ENCODE assay signal across 8 mouse cellular contexts in genomic region chr6:17675019-17675756, GRCm38 (mm10). TPM values are rescaled to one million over a fixed set of nuclear protein-coding genes. Genes with fewer than 3 reads are reported as not detected.
DNase-seq lines count a peak whose midpoint lies in the region; ATAC-seq and TF ChIP-seq lines count a peak whose summit lies in the region.

No protein-coding gene starts in this region.

- DNase-seq in 3134 (ENCODE audit: extremely low read depth, insufficient read length, low spot score) = peak; percentile 25
- DNase-seq in ES-E14 (ENCODE audit: low read depth, low spot score) = peak; percentile 63
- DNase-seq in cerebellum, adult 2 months = peak; percentile 57 to 68
- peak; percentile 83 for DNase-seq in forebrain, postnatal 0 days
- peak; percentile 76 for DNase-seq in hindbrain, postnatal 0 days (ENCODE audit: low spot score)
- no peak for DNase-seq in liver, embryonic 13.5 days
- DNase-seq in natural killer cell, adult 2 months (ENCODE audit: low spot score in 2 of 2) = peak; percentile 35 to 55
- DNase-seq in testis, postnatal 10 days (ENCODE audit: low spot score) = peak; percentile 79

- WGBS in cerebellum, adult 2 months = 19% methylated on average over 12 of the region's 12 CpGs
- 22% methylated on average over 12 of the region's 12 CpGs for WGBS in forebrain, postnatal 0 days
- WGBS in hindbrain, postnatal 0 days = 22% methylated on average over 12 of the region's 12 CpGs
- 24% methylated on average over 12 of the region's 12 CpGs for WGBS in liver, embryonic 13.5 days (ENCODE audit: insufficient replicate concordance)

- no peaks in the 10 kb centered on the region; the same call in 1 of the 2 replicates for H3K36me3 ChIP-seq in ES-E14 (ENCODE audit: control insufficient read depth, insufficient read depth, low read length, poor library complexity, severe bottlenecking)
- H3K36me3 ChIP-seq in forebrain, postnatal 0 days (ENCODE audit: insufficient read depth) = no peaks in the 10 kb centered on the region
- no peaks in the 10 kb centered on the region for H3K36me3 ChIP-seq in hindbrain, postnatal 0 days (ENCODE audit: insufficient read depth, low read length)
- H3K36me3 ChIP-seq in liver, embryonic 13.5 days = no peaks in the 10 kb centered on the region

- peak; percentile 66 for ATAC-seq in forebrain, postnatal 0 days
- ATAC-seq in hindbrain, postnatal 0 days = peak; percentile 79; the same call in 1 of the 2 replicates
- ATAC-seq in liver, embryonic 13.5 days (ENCODE audit: low read depth) = peak; percentile 66

- no peaks in the 10 kb centered on the region for H3K4me1 ChIP-seq in ES-E14 (ENCODE audit: control insufficient read depth in 2 of 2, insufficient read depth in 2 of 2, low read length in 2 of 2, poor library complexity in 1 of 2)
- no peaks in the 10 kb centered on the region for H3K4me1 ChIP-seq in cerebellum, adult 2 months (ENCODE audit: control insufficient read depth, insufficient read depth, low read length)
- H3K4me1 ChIP-seq in forebrain, postnatal 0 days (ENCODE audit: insufficient read depth) = no peaks in the 10 kb centered on the region
- no peaks in the 10 kb centered on the region for H3K4me1 ChIP-seq in hindbrain, postnatal 0 days (ENCODE audit: insufficient read depth, low read length)
- peaks cover 6% of the 10 kb centered on the region for H3K4me1 ChIP-seq in liver, embryonic 13.5 days (replicated peaks)

- in situ Hi-C loops in ES-E14 (cut with MboI; ENCODE audit: low sequenced_read_pairs in 2 of 2, unreplicated experiment in 2 of 2) = loop anchor here in 1 of 2 experiments (10.0 kb wide), 1 partner anchor 160 kb away; no protein-coding TSS in a partner anchor

- peak; percentile 72 for TF ChIP-seq CTCF in cerebellum, adult 2 months (IDR thresholded peaks at IDR 0.05; ENCODE audit: borderline replicate concordance, insufficient read depth, low read depth, low read length)
- peak; percentile 87 for TF ChIP-seq CTCF in forebrain, postnatal 0 days (IDR thresholded peaks at IDR 0.05; ENCODE audit: low read depth)
- peak; percentile 83 for TF ChIP-seq CTCF in hindbrain, postnatal 0 days (IDR thresholded peaks at IDR 0.05; ENCODE audit: low read depth)

- no peak overlapping the region for H3K27ac ChIP-seq in ES-E14 (ENCODE audit: insufficient read depth, low read depth, low read length, poor library complexity, severe bottlenecking)
- H3K27ac ChIP-seq in cerebellum, adult 2 months (ENCODE audit: insufficient read depth, low read length) = no peak overlapping the region
- no peak overlapping the region for H3K27ac ChIP-seq in forebrain, postnatal 0 days (ENCODE audit: low read depth, low read length)
- H3K27ac ChIP-seq in hindbrain, postnatal 0 days = no peak overlapping the region
- H3K27ac ChIP-seq in liver, embryonic 13.5 days = no peak overlapping the region

- H3K27me3 ChIP-seq in cerebellum, adult 2 months (ENCODE audit: control insufficient read depth, insufficient read depth, low read length) = no peaks in the 10 kb centered on the region
- no peaks in the 10 kb centered on the region for H3K27me3 ChIP-seq in forebrain, postnatal 0 days (ENCODE audit: insufficient read depth, low read length)
- no peaks in the 10 kb centered on the region for H3K27me3 ChIP-seq in hindbrain, postnatal 0 days (ENCODE audit: insufficient read depth, low read length)
- H3K27me3 ChIP-seq in liver, embryonic 13.5 days = no peaks in the 10 kb centered on the region

- no peak overlapping the region for H3K9ac ChIP-seq in ES-E14 (ENCODE audit: insufficient read depth, low read depth, low read length, poor library complexity, severe bottlenecking)
- no peak overlapping the region for H3K9ac ChIP-seq in forebrain, postnatal 0 days
- H3K9ac ChIP-seq in hindbrain, postnatal 0 days (replicated peaks; ENCODE audit: low read length) = no peak overlapping the region
- no peak overlapping the region for H3K9ac ChIP-seq in liver, embryonic 13.5 days

- no peak for TF ChIP-seq POLR2A in cerebellum, adult 2 months (IDR thresholded peaks at IDR 0.05; ENCODE audit: borderline replicate concordance, insufficient read depth, low read length)

- no peaks in the 10 kb centered on the region for H3K9me3 ChIP-seq in ES-E14 (ENCODE audit: control insufficient read depth, insufficient read depth, low read depth, low read length)
- no peaks in the 10 kb centered on the region for H3K9me3 ChIP-seq in forebrain, postnatal 0 days (ENCODE audit: low read length)
- H3K9me3 ChIP-seq in hindbrain, postnatal 0 days (ENCODE audit: low read length) = no peaks in the 10 kb centered on the region
- H3K9me3 ChIP-seq in liver, embryonic 13.5 days (replicated peaks) = no peaks in the 10 kb centered on the region

- H3K4me2 ChIP-seq in forebrain, postnatal 0 days (ENCODE audit: low read depth) = no peak overlapping the region
- peak overlapping the region; percentile 8; the same call in 1 of the 2 replicates for H3K4me2 ChIP-seq in hindbrain, postnatal 0 days (ENCODE audit: low read depth, low read length)
- no peak overlapping the region for H3K4me2 ChIP-seq in liver, embryonic 13.5 days

- no peak overlapping the region for H3K4me3 ChIP-seq in ES-E14 (ENCODE audit: insufficient read depth in 1 of 2, low read depth in 1 of 2, low read length in 2 of 2, poor library complexity in 1 of 2, severe bottlenecking in 1 of 2)
- no peak overlapping the region for H3K4me3 ChIP-seq in cerebellum, adult 2 months (replicated peaks; ENCODE audit: insufficient read depth, low read depth, low read length)
- no peak overlapping the region for H3K4me3 ChIP-seq in forebrain, postnatal 0 days (ENCODE audit: low read depth, low read length)
- H3K4me3 ChIP-seq in hindbrain, postnatal 0 days (ENCODE audit: low read length) = no peak overlapping the region
- no peak overlapping the region for H3K4me3 ChIP-seq in liver, embryonic 13.5 days (replicated peaks)

TF ChIP-seq in ES-E14, 5 proteins besides CTCF, POLR2A, EP300 and RAD21:
- TF ChIP-seq CHD2 (IDR thresholded peaks at IDR 0.05; ENCODE audit: low read depth, low read length) (no peak), ZC3H11A (IDR thresholded peaks at IDR 0.05; ENCODE audit: borderline replicate concordance, low read depth, low read length) (peak; percentile 54; the same call in 1 of the 2 replicates)

RNA-seq across cellular contexts. Expression of gene St7, which starts 17.5 kb away (rescaled TPM):
- total RNA-seq in ES-E14 (2012; rRNA removed) = 4.0 and 4.2 TPM in 2 replicates
- 23.8 and 28.2 TPM in 2 replicates for polyA plus RNA-seq in cerebellum, adult 2 months (2012; rRNA removed)
- 57.7 and 67.3 TPM in 2 replicates for total RNA-seq in forebrain, postnatal 0 days (2014; rRNA removed)
- 40.0 and 41.9 TPM in 2 replicates for polyA plus RNA-seq in forebrain, postnatal 0 days (2015; fragmentation: Nextera tagmentation; extraction: Ambion mirVana)
- 67.4 and 71.7 TPM in 2 replicates for total RNA-seq in hindbrain, postnatal 0 days (2014; rRNA removed)
- polyA plus RNA-seq in hindbrain, postnatal 0 days (2015; fragmentation: Nextera tagmentation; extraction: Ambion mirVana) = 35.8 and 36.8 TPM in 2 replicates
- 11.0 and 11.8 TPM in 2 replicates for polyA plus RNA-seq in liver, embryonic 13.5 days (2015; fragmentation: Nextera tagmentation; extraction: Ambion mirVana)

RNA-seq across cellular contexts. Expression of gene Capza2, which starts 39.2 kb away (rescaled TPM):
- 44.6 and 73.4 TPM in 2 replicates for total RNA-seq in ES-E14 (2012; rRNA removed)
- 124 TPM in 2 replicates for polyA plus RNA-seq in cerebellum, adult 2 months (2012; rRNA removed)
- total RNA-seq in forebrain, postnatal 0 days (2014; rRNA removed) = 204 and 233 TPM in 2 replicates
- 268 and 280 TPM in 2 replicates for polyA plus RNA-seq in forebrain, postnatal 0 days (2015; fragmentation: Nextera tagmentation; extraction: Ambion mirVana)
- 102 and 115 TPM in 2 replicates for total RNA-seq in hindbrain, postnatal 0 days (2014; rRNA removed)
- polyA plus RNA-seq in hindbrain, postnatal 0 days (2015; fragmentation: Nextera tagmentation; extraction: Ambion mirVana) = 241 and 256 TPM in 2 replicates
- polyA plus RNA-seq in liver, embryonic 13.5 days (2015; fragmentation: Nextera tagmentation; extraction: Ambion mirVana) = 97.5 and 121 TPM in 2 replicates
